Mouse (Mus musculus) lung, postnatal 0 days (tissue): ENCODE data around the gene Apobr.

Source experiments
- CTCF ChIP-seq: IDR thresholded peaks from 2 replicates; pipeline ENCODE4 v1.5.1; 2016; ENCODE audit warnings: antibody characterized with exemption, mild to moderate bottlenecking
- EP300 ChIP-seq: IDR thresholded peaks from 2 replicates; pipeline ENCODE4 v1.6.1; 2016; ENCODE audit warnings: antibody characterized with exemption, mild to moderate bottlenecking, control low read depth

DNA sequence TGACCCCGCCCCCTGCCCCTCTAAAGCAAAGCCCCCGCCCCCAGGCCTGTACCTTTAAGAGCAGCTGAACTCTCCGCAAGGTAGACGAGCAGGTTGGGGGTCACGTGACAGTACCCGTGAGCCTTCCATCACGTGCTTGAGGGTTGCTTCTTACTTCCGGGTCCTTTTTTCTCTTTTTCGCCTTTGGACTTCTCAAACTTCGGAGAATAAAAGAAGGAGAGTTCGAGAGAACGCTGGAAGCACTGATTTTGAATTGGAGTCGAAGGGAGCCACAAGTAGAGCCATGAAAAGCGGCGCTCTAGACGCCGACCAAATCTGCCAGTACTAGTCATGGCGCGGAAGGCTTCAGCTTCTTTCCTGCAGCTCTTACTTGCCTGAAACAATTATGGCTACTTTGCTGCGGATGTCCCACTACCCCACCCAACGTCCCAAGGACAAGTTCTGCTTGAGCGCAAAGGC lies 1.5 kb upstream of the Apobr start:
- TF ChIP-seq EP300: peak; percentile 57; the same call in 1 of the 2 replicates
- no peak for TF ChIP-seq CTCF
